Mouse (Mus musculus) forebrain, embryonic 15.5 days (tissue): ENCODE measurements around the gene Gabrr3. TPM values are rescaled to one million over a fixed set of nuclear protein-coding genes. Genes with fewer than 3 reads are reported as not detected.
A peak's percentile ranks its signal among the peaks of the same experiment; 100 is the strongest.

Experiments used
- ATAC-seq: fragments of 200-750 bp; cut with Nextera tagmentation; replicated peaks from 2 replicates; pipeline ENCODE4 v1.8.0; 2017; ENCODE audit warnings: mild to moderate bottlenecking, moderate TSS enrichment, moderate library complexity
- H3K27ac ChIP-seq: fragments of 300-500 bp; sonication (generic); replicated peaks from 2 replicates; pipeline ENCODE4 v1.5.1; 2015; ENCODE audit warnings: mild to moderate bottlenecking, inconsistent platforms
- H3K27me3 ChIP-seq: fragments of 300-500 bp; sonication (generic); 2 replicates; pipeline ENCODE4 v1.6.1; 2015; ENCODE audit warnings: inconsistent platforms
- H3K36me3 ChIP-seq: fragments of 300-500 bp; sonication (generic); 2 replicates; pipeline ENCODE4 v1.6.1; 2015; ENCODE audit warnings: mild to moderate bottlenecking, inconsistent platforms
- H3K4me1 ChIP-seq: fragments of 300-500 bp; sonication (generic); 2 replicates; pipeline ENCODE4 v1.6.1; 2015; ENCODE audit warnings: inconsistent platforms
- H3K4me2 ChIP-seq: fragments of 300-500 bp; sonication (generic); replicated peaks from 2 replicates; pipeline ENCODE4 v1.6.1; 2015; ENCODE audit warnings: mild to moderate bottlenecking, inconsistent platforms
- H3K4me3 ChIP-seq: fragments of 300-500 bp; sonication (generic); 2 replicates; pipeline ENCODE4 v1.5.1; 2015; ENCODE audit warnings: mild to moderate bottlenecking, inconsistent platforms
- H3K9ac ChIP-seq: fragments of 300-500 bp; sonication (generic); replicated peaks from 2 replicates; pipeline ENCODE4 v1.6.1; 2015; ENCODE audit warnings: mild to moderate bottlenecking, inconsistent platforms
- H3K9me3 ChIP-seq: fragments of 300-500 bp; sonication (generic); 2 replicates; pipeline ENCODE4 v1.6.1; 2016; ENCODE audit warnings: inconsistent platforms
- WGBS: fragments of 180-500 bp; shearing (Covaris S2); methylation state at CpG from one replicate; pipeline ENCODE4 v1.1.7; 2015; ENCODE audit warnings: mixed read lengths; 5-methylcytosine and 5-hydroxymethylcytosine counted together
- polyA plus RNA-seq: library from polyadenylated mRNA; unstranded; fragments of >200 nt; fragmentation: Nextera tagmentation; extraction: Ambion mirVana; gene quantifications from 2 replicates; pipeline ENCODE4 v1.2.1, GENCODE M21; 2015

Gene Gabrr3
- polyA plus RNA-seq, 1 experiment from 2014 or later, result 0.06 TPM

DNA sequence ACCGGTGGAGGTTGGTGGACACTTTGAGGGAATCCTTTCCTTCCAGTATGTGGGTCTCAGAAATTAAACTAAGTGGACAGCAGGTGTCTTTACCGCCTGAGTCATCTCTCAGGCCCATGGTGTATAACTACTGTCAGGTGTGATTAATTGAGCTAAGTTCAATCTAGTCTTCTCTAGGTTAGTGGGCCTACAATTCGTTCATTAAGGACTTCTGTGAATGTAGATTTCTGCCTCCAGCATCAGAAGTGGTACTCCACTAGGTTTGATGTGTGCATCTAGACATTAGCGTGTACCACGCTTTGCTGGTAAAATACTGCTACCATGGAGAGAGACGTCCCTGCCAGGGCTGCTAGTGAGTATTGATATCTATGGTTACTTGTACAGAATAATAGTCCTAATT lies 65.4 kb downstream of the Gabrr3 start:
- peak; percentile 23; the same call in 1 of the 2 replicates for ATAC-seq
- Histone ChIP-seq H3K27ac (no peak overlapping the region), H3K4me3 (peak overlapping the region; percentile 70), H3K4me2 (peak overlapping the region; percentile 85), H3K36me3 (no peaks in the 10 kb centered on the region), H3K27me3 (no peaks in the 10 kb centered on the region), H3K4me1 (peaks cover 6% of the 10 kb centered on the region), H3K9ac (no peak overlapping the region), H3K9me3 (no peaks in the 10 kb centered on the region)
- WGBS, result 53% methylated on average over 6 of the region's 6 CpGs

DNA sequence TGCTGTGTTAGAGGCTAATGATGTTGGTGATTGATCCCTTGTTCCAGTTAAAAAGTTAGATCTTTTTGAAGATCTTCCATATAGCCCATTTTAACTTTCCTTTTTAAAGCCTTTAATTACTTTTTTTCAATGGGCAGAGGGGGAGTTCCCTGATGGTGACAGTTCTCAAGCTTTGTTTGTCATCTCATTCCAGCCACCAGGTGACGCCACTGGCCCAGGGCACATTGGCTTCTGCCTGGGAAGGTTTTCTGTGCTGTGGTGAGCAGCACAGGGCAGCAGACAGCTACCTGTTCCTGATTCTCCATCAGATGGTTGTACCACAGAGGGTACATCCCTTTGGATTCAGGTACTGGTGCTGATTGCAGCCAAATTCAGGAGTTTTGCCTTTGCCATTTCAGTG lies 67.7 kb downstream of the Gabrr3 start:
- H3K27me3 ChIP-seq, result no peaks in the 10 kb centered on the region
- no peak overlapping the region for H3K4me2 ChIP-seq
- WGBS, result 14% methylated on average over 1 of the region's 1 CpGs
- H3K4me1 ChIP-seq, result peaks cover 6% of the 10 kb centered on the region
- H3K9ac ChIP-seq, result no peak overlapping the region
- no peak overlapping the region for H3K27ac ChIP-seq
- H3K4me3 ChIP-seq, result no peak overlapping the region
- H3K36me3 ChIP-seq, result no peaks in the 10 kb centered on the region
- H3K9me3 ChIP-seq, result no peaks in the 10 kb centered on the region
- ATAC-seq, result no peak

DNA sequence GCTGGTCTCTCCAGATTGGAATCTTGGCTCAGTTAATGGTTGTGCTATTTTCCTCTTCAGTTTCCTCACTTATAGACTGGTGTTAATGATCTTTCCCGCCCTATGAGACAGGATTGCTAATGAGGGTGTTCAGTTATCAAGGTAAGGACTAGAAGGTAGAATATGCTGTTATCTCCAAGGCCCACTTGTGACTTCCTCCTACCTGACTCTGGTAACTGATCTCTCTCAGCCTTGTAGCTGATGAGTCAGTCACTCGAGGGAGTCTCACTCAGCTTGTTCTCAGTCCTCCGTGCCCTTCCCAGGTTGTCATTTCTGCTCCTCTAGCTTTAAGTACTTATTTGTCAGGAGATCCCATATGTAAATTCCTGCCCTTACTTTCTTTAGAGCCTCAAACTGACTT lies 70.8 kb downstream of the Gabrr3 start:
- no peaks in the 10 kb centered on the region for H3K9me3 ChIP-seq
- no peak for ATAC-seq

DNA sequence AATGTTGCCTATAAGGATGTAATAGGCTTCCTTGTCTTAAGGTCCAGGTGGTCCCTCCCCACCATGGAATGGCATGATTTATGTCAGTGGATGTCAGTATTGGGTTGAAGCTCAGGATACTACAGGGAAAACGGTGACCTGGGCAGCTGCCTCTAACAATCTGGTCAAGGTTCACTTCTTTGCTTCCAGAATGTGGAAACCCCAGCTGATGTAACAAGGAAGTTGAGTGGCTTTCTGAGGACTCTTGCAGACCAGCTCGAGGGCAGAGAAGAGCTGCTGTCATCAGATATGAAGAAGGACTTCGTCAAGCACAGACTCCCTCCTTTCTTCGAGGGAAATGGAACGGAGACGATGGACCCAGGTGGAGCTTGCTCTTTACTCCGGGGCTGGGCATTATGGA lies 80.1 kb downstream of the Gabrr3 start:
- Histone ChIP-seq H3K4me2 (no peak overlapping the region), H3K27me3 (no peaks in the 10 kb centered on the region), H3K4me3 (no peak overlapping the region), H3K4me1 (no peaks in the 10 kb centered on the region), H3K36me3 (no peaks in the 10 kb centered on the region), H3K9ac (no peak overlapping the region), H3K27ac (no peak overlapping the region), H3K9me3 (no peaks in the 10 kb centered on the region)
- ATAC-seq, result no peak
- WGBS, result 95% methylated on average over 7 of the region's 7 CpGs

More for the DNA sequence above, 70.8 kb downstream of the Gabrr3 start:
- Histone ChIP-seq H3K36me3 (no peaks in the 10 kb centered on the region), H3K27ac (no peak overlapping the region), H3K4me1 (no peaks in the 10 kb centered on the region), H3K27me3 (no peaks in the 10 kb centered on the region), H3K9ac (no peak overlapping the region), H3K4me2 (no peak overlapping the region), H3K4me3 (no peak overlapping the region)
- WGBS, result 91% methylated on average over 3 of the region's 3 CpGs

- Histone ChIP-seq H3K27me3 (no peaks in the 10 kb centered on the region), H3K9me3 (no peaks in the 10 kb centered on the region), H3K9ac (no peak overlapping the region), H3K4me1 (no peaks in the 10 kb centered on the region), H3K4me2 (no peak overlapping the region), H3K27ac (no peak overlapping the region), H3K36me3 (no peaks in the 10 kb centered on the region), H3K4me3 (no peak overlapping the region)
- WGBS, result 95% methylated on average over 9 of the region's 9 CpGs
- ATAC-seq, result no peak
Measured at GRCm38 (mm10) chr16:59487975-59488548, 80.9 kb downstream of the Gabrr3 start.

- H3K27ac ChIP-seq, result no peak overlapping the region
- WGBS, result 93% methylated on average over 14 of the region's 14 CpGs
Measured at GRCm38 (mm10) chr16:59493199-59493598, 86.1 kb downstream of the Gabrr3 start.

GRCm38 (mm10) chr16:59497947-59498346 lies 90.8 kb downstream of the Gabrr3 start:
- no peak overlapping the region for H3K4me2 ChIP-seq

More at GRCm38 (mm10) chr16:59493199-59493598, 86.1 kb downstream of the Gabrr3 start:
- H3K27me3 ChIP-seq, result no peaks in the 10 kb centered on the region
- no peaks in the 10 kb centered on the region for H3K4me1 ChIP-seq
- no peaks in the 10 kb centered on the region for H3K9me3 ChIP-seq
- no peak overlapping the region for H3K4me3 ChIP-seq
- H3K4me2 ChIP-seq, result no peak overlapping the region
- no peak overlapping the region for H3K9ac ChIP-seq
- H3K36me3 ChIP-seq, result no peaks in the 10 kb centered on the region
- no peak for ATAC-seq

DNA sequence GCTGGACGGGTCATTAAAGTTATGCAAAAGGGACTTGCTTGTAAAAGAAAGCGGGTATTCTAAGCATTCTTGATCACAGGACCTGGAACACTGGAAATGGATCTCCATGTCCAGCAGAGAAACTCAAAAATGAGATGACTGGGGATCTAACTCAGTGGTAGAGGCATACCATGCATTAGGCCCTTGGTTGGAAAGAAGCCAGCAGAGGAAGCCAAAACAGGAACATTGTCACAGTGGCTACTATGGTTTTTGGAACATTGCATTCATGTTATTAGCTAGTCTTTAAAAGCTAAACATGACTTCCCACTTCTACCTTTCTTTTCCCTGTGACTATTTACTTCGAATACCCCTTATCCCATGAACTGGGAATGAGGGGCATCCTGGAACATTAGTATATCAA lies 92.0 kb downstream of the Gabrr3 start:
- 96% methylated on average over 3 of the region's 3 CpGs for WGBS
- Histone ChIP-seq H3K27me3 (no peaks in the 10 kb centered on the region), H3K4me3 (no peak overlapping the region), H3K4me1 (no peaks in the 10 kb centered on the region), H3K36me3 (no peaks in the 10 kb centered on the region), H3K9me3 (no peaks in the 10 kb centered on the region), H3K9ac (no peak overlapping the region), H3K27ac (no peak overlapping the region), H3K4me2 (no peak overlapping the region)
- no peak for ATAC-seq

More at GRCm38 (mm10) chr16:59497947-59498346, 90.8 kb downstream of the Gabrr3 start:
- H3K9me3 ChIP-seq, result no peaks in the 10 kb centered on the region
- no peaks in the 10 kb centered on the region for H3K4me1 ChIP-seq
- H3K36me3 ChIP-seq, result no peaks in the 10 kb centered on the region
- no peak overlapping the region for H3K27ac ChIP-seq
- no peak overlapping the region for H3K4me3 ChIP-seq
- no peaks in the 10 kb centered on the region for H3K27me3 ChIP-seq
- H3K9ac ChIP-seq, result no peak overlapping the region
- 92% methylated on average over 1 of the region's 1 CpGs for WGBS
- ATAC-seq, result no peak

GRCm38 (mm10) chr16:59509830-59510229 lies 102.7 kb downstream of the Gabrr3 start:
- Histone ChIP-seq H3K9me3 (no peaks in the 10 kb centered on the region), H3K4me2 (no peak overlapping the region), H3K27me3 (no peaks in the 10 kb centered on the region), H3K4me3 (no peak overlapping the region), H3K36me3 (no peaks in the 10 kb centered on the region), H3K27ac (no peak overlapping the region), H3K9ac (no peak overlapping the region), H3K4me1 (no peaks in the 10 kb centered on the region)
- 90% methylated on average over 5 of the region's 5 CpGs for WGBS
- no peak for ATAC-seq

Other genes starting within 250 kb of the Gabrr3 start
- not detected in 2 replicates for gene Olfr196, start 236.9 kb upstream of the Gabrr3 start, polyA plus RNA-seq
- gene Olfr198, start 203.8 kb upstream of the Gabrr3 start, polyA plus RNA-seq, result not detected in 2 replicates
- not detected in 2 replicates for gene Olfr199, start 187.6 kb upstream of the Gabrr3 start, polyA plus RNA-seq
- not detected in 2 replicates for gene Olfr201, start 134.7 kb upstream of the Gabrr3 start, polyA plus RNA-seq
- not detected in 2 replicates for gene Olfr202, start 120.5 kb upstream of the Gabrr3 start, polyA plus RNA-seq
- gene Olfr203, start 108.5 kb upstream of the Gabrr3 start, polyA plus RNA-seq, result not detected in 2 replicates
- gene Olfr204, start 89.1 kb upstream of the Gabrr3 start, polyA plus RNA-seq, result not detected in 2 replicates
- gene Olfr205, start 76.2 kb upstream of the Gabrr3 start, polyA plus RNA-seq, result not detected in 2 replicates
- gene Olfr206, start 58.1 kb upstream of the Gabrr3 start, polyA plus RNA-seq, result not detected in 2 replicates
- not detected in 2 replicates for gene Olfr209, start 43.3 kb upstream of the Gabrr3 start, polyA plus RNA-seq
- 13.2 and 13.3 TPM in 2 replicates for gene Riox2, start 64.4 kb downstream of the Gabrr3 start, polyA plus RNA-seq
- gene Crybg3, start 193.6 kb downstream of the Gabrr3 start, polyA plus RNA-seq, result 2.2 and 2.3 TPM in 2 replicates
- 45.9 and 50.8 TPM in 2 replicates for gene Arl6, start 232.1 kb downstream of the Gabrr3 start, polyA plus RNA-seq